Mouse (Mus musculus): ENCODE measurements at regions not wholly inside any gene's neighbourhood (a gene's known extent, or its start where the extent isn't known, plus 50 kb on each side); places are given as distances from the start of the nearest gene placed in this dataset.

DNA sequence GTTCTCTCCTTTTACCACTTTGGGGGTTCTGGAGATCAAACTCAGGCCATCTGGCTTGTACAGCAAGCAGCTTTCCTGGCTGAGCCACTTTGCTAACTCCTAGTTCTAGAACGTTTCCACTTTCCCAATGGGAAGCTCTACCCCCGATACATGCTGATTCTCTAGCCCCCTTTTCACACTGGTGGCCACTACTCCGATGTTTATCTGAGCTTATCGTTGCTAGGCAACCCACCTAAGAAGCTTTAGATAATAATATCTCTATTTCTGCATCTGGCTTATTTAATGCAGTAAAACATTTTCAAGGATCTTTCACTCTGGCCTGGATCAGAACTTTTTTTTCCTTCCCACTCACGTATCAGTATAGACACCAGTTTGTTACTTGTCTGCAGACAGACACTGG, 129.4 kb upstream of the Eif4g2 start:
- Histone ChIP-seq H3K27me3 (ENCODE audit: control insufficient read depth, insufficient read depth, low read length) (no peaks in the 10 kb centered on the region), H3K9me3 (ENCODE audit: control insufficient read depth, low read length) (no peaks in the 10 kb centered on the region), H3K4me2 (ENCODE audit: low read depth, low read length, severe bottlenecking) (no peak overlapping the region), H3K27ac (ENCODE audit: low read depth, low read length) (no peak overlapping the region), H3K9ac (ENCODE audit: low read length) (no peak overlapping the region), H3K4me1 (replicated peaks; ENCODE audit: control insufficient read depth, insufficient read depth, low read length) (no peaks in the 10 kb centered on the region), H3K36me3 (ENCODE audit: control insufficient read depth, insufficient read depth, low read length) (no peaks in the 10 kb centered on the region), H3K4me3 (ENCODE audit: low read depth, low read length) (no peak overlapping the region)
- DNase-seq (ENCODE audit: low spot score) (no peak), ATAC-seq (replicated peaks; ENCODE audit: low FRiP score) (no peak)
- 79% methylated on average over 5 of the region's 5 CpGs for WGBS

DNA sequence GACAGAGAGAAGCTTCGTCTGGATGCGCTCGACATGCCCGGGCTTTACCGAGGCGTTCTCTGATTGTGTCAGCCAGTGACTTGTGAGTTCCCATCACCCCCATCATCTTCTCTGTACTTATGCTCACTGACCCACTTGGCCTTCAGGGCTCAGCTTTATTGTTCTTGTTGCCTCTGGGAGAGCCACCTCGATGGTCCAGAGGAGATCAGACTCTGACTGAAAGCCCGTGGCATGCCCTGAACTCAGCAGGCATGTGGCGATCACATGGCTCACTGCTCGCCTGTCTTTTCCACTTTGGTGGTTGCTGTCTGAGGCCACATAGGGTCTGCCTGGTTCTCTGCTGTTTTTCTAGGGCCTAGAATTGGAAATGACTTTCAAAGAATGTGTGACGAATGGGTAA, 128.8 kb upstream of the Eif4g2 start:
- H3K4me2 ChIP-seq (ENCODE audit: low read depth, low read length, severe bottlenecking), result no peak overlapping the region
- no peaks in the 10 kb centered on the region for H3K27me3 ChIP-seq (ENCODE audit: control insufficient read depth, insufficient read depth, low read length)
- no peak overlapping the region for H3K9ac ChIP-seq (ENCODE audit: low read length)
- ATAC-seq (replicated peaks; ENCODE audit: low FRiP score) (no peak), DNase-seq (ENCODE audit: low spot score) (no peak)
- no peaks in the 10 kb centered on the region for H3K36me3 ChIP-seq (ENCODE audit: control insufficient read depth, insufficient read depth, low read length)
- WGBS, result 65% methylated on average over 11 of the region's 11 CpGs
- no peaks in the 10 kb centered on the region for H3K9me3 ChIP-seq (ENCODE audit: control insufficient read depth, low read length)
- H3K4me1 ChIP-seq (replicated peaks; ENCODE audit: control insufficient read depth, insufficient read depth, low read length), result no peaks in the 10 kb centered on the region
- no peak overlapping the region for H3K4me3 ChIP-seq (ENCODE audit: low read depth, low read length)
- H3K27ac ChIP-seq (ENCODE audit: low read depth, low read length), result no peak overlapping the region

DNA sequence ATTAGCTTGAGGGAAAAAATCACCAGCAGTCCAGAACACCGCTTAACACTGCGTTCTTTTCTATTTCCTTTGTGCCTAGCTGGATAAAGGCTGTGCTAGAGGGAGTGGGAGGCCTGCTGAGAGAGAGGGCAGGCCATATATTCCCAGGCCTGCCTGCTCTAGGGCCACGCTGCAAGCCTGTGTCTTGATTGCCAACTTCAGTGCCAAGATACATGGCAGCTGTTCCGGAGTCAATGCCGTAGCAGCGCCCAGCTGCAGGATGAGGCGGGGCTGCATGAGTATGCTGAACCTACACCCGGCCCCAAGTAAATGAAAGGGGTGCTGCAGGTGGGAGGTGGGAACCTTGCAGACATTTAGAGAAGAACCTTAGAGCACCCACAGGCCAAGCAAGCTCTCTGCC, 127.5 kb upstream of the Eif4g2 start:
- ATAC-seq (replicated peaks; ENCODE audit: low FRiP score) (no peak), DNase-seq (ENCODE audit: low spot score) (no peak)
- Histone ChIP-seq H3K36me3 (ENCODE audit: control insufficient read depth, insufficient read depth, low read length) (no peaks in the 10 kb centered on the region), H3K4me3 (ENCODE audit: low read depth, low read length) (no peak overlapping the region), H3K27ac (ENCODE audit: low read depth, low read length) (no peak overlapping the region), H3K9ac (ENCODE audit: low read length) (no peak overlapping the region), H3K4me2 (ENCODE audit: low read depth, low read length, severe bottlenecking) (no peak overlapping the region), H3K9me3 (ENCODE audit: control insufficient read depth, low read length) (no peaks in the 10 kb centered on the region), H3K27me3 (ENCODE audit: control insufficient read depth, insufficient read depth, low read length) (no peaks in the 10 kb centered on the region), H3K4me1 (replicated peaks; ENCODE audit: control insufficient read depth, insufficient read depth, low read length) (no peaks in the 10 kb centered on the region)
- 79% methylated on average over 8 of the region's 8 CpGs for WGBS

DNA sequence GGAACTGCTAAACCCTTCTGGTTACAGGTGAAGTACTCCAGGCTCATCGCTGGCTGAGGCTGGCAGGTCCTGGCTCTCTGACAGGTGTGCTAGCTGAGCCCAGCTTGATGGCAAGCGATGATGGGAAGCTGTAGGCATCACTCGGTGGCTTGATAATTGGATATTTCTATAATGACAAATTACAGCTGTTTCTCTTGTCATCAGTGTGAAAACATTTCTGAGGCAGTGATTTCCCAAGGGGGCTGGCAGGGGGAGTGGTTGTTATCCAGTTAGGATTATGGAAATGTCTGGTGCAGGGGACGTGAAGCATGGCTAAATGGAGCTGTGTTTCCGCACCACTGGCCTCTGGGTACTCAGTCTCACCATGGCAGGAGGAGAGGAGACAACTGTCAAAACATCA, 123.0 kb upstream of the Eif4g2 start:
- no peaks in the 10 kb centered on the region for H3K4me1 ChIP-seq (replicated peaks; ENCODE audit: control insufficient read depth, insufficient read depth, low read length)
- H3K36me3 ChIP-seq (ENCODE audit: control insufficient read depth, insufficient read depth, low read length), result no peaks in the 10 kb centered on the region
- no peak for ATAC-seq (replicated peaks; ENCODE audit: low FRiP score)
- no peak overlapping the region for H3K4me3 ChIP-seq (ENCODE audit: low read depth, low read length)
- no peaks in the 10 kb centered on the region for H3K27me3 ChIP-seq (ENCODE audit: control insufficient read depth, insufficient read depth, low read length)
- DNase-seq (ENCODE audit: low spot score), result no peak
- no peak overlapping the region for H3K9ac ChIP-seq (ENCODE audit: low read length)
- H3K9me3 ChIP-seq (ENCODE audit: control insufficient read depth, low read length), result no peaks in the 10 kb centered on the region
- WGBS, result 61% methylated on average over 5 of the region's 5 CpGs
- no peak overlapping the region for H3K4me2 ChIP-seq (ENCODE audit: low read depth, low read length, severe bottlenecking)
- H3K27ac ChIP-seq (ENCODE audit: low read depth, low read length), result no peak overlapping the region

DNA sequence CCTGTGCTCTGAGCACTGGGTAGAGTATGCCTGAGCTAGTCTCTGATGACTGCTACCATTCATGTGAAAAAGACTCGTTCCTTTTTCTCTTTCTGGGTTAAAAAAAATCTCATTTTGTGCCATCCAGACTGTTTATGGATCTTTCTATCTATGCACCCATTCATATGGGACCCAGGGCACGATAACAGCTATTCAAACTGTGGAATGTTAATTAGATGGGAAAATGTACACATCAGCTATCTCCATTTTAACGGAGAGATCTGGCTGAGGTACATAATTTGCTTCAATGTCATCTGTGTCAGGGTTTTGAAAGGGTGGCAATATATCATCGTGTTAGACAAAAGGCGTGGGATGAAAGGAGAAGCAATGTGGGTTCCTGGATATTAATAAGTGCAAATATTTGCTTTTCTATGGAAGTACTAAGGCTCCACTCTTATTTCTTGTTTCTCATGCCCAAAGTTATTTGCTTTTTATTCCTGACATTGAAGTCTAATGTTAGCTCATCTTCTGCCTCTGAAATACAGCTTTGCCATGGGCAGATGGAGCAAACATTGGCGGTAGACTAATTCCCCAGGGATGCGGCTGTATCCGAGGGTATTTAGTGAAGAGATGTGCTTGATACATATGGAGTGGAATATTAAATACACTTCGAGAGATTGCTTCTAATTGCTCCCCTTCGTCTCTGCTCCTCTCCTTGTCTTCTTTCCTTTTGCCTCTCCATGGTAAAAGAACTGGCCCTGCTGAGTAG, 116.0 kb upstream of the Eif4g2 start:
- no peak overlapping the region for H3K27ac ChIP-seq (ENCODE audit: low read depth, low read length)
- 69% methylated on average over 10 of the region's 10 CpGs for WGBS
- no peak for ATAC-seq (replicated peaks; ENCODE audit: low FRiP score)

DNA sequence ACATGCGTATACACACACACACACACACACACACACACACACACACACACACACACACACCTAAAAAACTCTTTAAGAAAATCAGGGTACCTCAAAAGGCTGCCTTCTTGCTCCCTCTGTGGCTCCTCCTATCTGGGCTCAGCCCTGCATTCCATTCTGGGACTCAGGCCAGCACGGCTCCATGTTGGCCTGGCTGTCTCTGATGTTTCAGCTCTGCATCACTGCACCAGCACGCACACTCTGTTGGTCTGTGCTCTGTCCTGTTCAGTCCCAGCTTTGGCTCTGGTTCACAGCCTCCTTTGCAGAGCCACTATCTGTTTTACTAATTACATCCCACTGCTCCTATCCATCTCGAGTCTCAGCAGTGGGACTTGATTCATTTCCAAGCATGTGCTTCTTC, 108.8 kb upstream of the Eif4g2 start:
- Histone ChIP-seq H3K27me3 (ENCODE audit: control insufficient read depth, insufficient read depth, low read length) (no peaks in the 10 kb centered on the region), H3K9ac (ENCODE audit: low read length) (no peak overlapping the region), H3K4me2 (ENCODE audit: low read depth, low read length, severe bottlenecking) (no peak overlapping the region), H3K36me3 (ENCODE audit: control insufficient read depth, insufficient read depth, low read length) (no peaks in the 10 kb centered on the region), H3K4me1 (replicated peaks; ENCODE audit: control insufficient read depth, insufficient read depth, low read length) (no peaks in the 10 kb centered on the region), H3K9me3 (ENCODE audit: control insufficient read depth, low read length) (no peaks in the 10 kb centered on the region), H3K27ac (ENCODE audit: low read depth, low read length) (no peak overlapping the region), H3K4me3 (ENCODE audit: low read depth, low read length) (no peak overlapping the region)
- WGBS, result 75% methylated on average over 4 of the region's 4 CpGs
- no peak for DNase-seq (ENCODE audit: low spot score)
- no peak for ATAC-seq (replicated peaks; ENCODE audit: low FRiP score)

More for the DNA sequence above, 116.0 kb upstream of the Eif4g2 start:
- DNase-seq (ENCODE audit: low spot score), result no peak
- no peak overlapping the region for H3K4me3 ChIP-seq (ENCODE audit: low read depth, low read length)
- H3K36me3 ChIP-seq (ENCODE audit: control insufficient read depth, insufficient read depth, low read length), result no peaks in the 10 kb centered on the region
- H3K9ac ChIP-seq (ENCODE audit: low read length), result no peak overlapping the region
- no peak overlapping the region for H3K4me2 ChIP-seq (ENCODE audit: low read depth, low read length, severe bottlenecking)
- H3K27me3 ChIP-seq (ENCODE audit: control insufficient read depth, insufficient read depth, low read length), result no peaks in the 10 kb centered on the region
- H3K4me1 ChIP-seq (replicated peaks; ENCODE audit: control insufficient read depth, insufficient read depth, low read length), result no peaks in the 10 kb centered on the region
- no peaks in the 10 kb centered on the region for H3K9me3 ChIP-seq (ENCODE audit: control insufficient read depth, low read length)

DNA sequence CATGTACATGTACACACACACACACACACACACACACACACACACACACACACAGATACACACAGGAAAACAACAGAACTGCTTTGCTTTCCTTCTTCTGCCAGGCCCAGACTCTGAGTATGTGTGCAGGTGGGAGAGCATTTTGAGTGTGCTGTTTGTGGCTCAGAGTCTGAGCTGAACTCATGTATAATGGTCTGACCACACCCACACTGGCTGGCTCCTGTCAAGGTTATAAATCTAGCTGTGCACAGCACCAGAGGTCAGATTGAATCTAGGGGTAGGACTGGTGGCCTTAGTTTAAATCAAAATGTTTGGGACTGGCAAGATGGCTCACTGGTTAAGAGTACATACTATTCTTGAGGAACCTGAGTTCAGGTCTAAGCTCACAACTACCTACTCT, 108.4 kb upstream of the Eif4g2 start:
- no peaks in the 10 kb centered on the region for H3K27me3 ChIP-seq (ENCODE audit: control insufficient read depth, insufficient read depth, low read length)
- DNase-seq (ENCODE audit: low spot score), result no peak
- H3K36me3 ChIP-seq (ENCODE audit: control insufficient read depth, insufficient read depth, low read length), result no peaks in the 10 kb centered on the region
- ATAC-seq (replicated peaks; ENCODE audit: low FRiP score), result no peak
- no peak overlapping the region for H3K27ac ChIP-seq (ENCODE audit: low read depth, low read length)
- no peaks in the 10 kb centered on the region for H3K9me3 ChIP-seq (ENCODE audit: control insufficient read depth, low read length)
- no peak overlapping the region for H3K4me3 ChIP-seq (ENCODE audit: low read depth, low read length)
- H3K9ac ChIP-seq (ENCODE audit: low read length), result no peak overlapping the region
- no peaks in the 10 kb centered on the region for H3K4me1 ChIP-seq (replicated peaks; ENCODE audit: control insufficient read depth, insufficient read depth, low read length)
- H3K4me2 ChIP-seq (ENCODE audit: low read depth, low read length, severe bottlenecking), result no peak overlapping the region

DNA sequence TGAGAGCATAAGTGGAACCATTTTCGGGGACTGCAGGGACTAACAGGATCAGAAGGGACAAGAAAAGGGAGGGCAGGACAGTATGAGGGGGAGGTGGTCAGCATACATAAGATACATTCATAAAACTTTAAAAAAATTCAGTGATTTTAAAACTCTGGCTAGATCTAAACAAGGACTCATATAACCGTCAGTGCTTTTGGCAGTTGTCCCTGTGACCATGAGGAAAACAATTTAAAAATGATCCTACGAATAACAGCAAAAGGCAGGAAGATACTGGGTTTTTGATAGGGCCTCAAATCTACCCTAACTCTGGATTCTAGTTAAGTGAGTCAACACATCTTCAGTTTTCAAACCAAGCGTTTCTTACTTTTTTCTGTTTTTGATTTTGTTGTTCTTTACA, 106.9 kb upstream of the Eif4g2 start:
- DNase-seq (ENCODE audit: low spot score), result no peak
- no peak overlapping the region for H3K4me3 ChIP-seq (ENCODE audit: low read depth, low read length)
- no peaks in the 10 kb centered on the region for H3K27me3 ChIP-seq (ENCODE audit: control insufficient read depth, insufficient read depth, low read length)
- H3K9ac ChIP-seq (ENCODE audit: low read length), result no peak overlapping the region
- H3K4me2 ChIP-seq (ENCODE audit: low read depth, low read length, severe bottlenecking), result no peak overlapping the region
- no peaks in the 10 kb centered on the region for H3K9me3 ChIP-seq (ENCODE audit: control insufficient read depth, low read length)
- H3K36me3 ChIP-seq (ENCODE audit: control insufficient read depth, insufficient read depth, low read length), result no peaks in the 10 kb centered on the region
- H3K4me1 ChIP-seq (replicated peaks; ENCODE audit: control insufficient read depth, insufficient read depth, low read length), result no peaks in the 10 kb centered on the region
- ATAC-seq (replicated peaks; ENCODE audit: low FRiP score), result no peak
- H3K27ac ChIP-seq (ENCODE audit: low read depth, low read length), result no peak overlapping the region
- 91% methylated on average over 4 of the region's 4 CpGs for WGBS

DNA sequence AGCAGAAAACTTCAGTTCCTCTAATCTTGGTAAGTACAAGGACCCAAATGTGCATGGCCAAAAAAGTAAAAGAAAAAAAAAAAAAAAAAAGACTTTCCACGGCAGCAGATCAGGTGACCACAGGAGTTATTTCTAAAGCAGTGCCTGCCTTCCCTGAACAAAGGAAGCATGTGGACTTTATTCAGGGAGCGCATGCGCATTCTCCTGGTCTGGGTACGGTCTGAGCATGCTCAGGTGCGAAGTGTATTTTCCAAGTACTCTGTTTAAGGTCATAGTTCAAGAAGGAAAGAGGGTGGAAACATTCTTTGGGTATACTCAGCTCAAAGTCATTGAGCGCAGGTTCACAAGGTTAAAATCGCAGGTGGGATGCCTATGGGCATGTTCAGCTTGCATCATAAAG, 103.1 kb upstream of the Eif4g2 start:
- 88% methylated on average over 7 of the region's 7 CpGs for WGBS
- H3K27ac ChIP-seq (ENCODE audit: low read depth, low read length), result no peak overlapping the region
- H3K4me2 ChIP-seq (ENCODE audit: low read depth, low read length, severe bottlenecking), result no peak overlapping the region
- H3K9ac ChIP-seq (ENCODE audit: low read length), result no peak overlapping the region
- H3K36me3 ChIP-seq (ENCODE audit: control insufficient read depth, insufficient read depth, low read length), result no peaks in the 10 kb centered on the region
- ATAC-seq (replicated peaks; ENCODE audit: low FRiP score), result no peak
- H3K27me3 ChIP-seq (ENCODE audit: control insufficient read depth, insufficient read depth, low read length), result no peaks in the 10 kb centered on the region
- DNase-seq (ENCODE audit: low spot score), result no peak
- H3K9me3 ChIP-seq (ENCODE audit: control insufficient read depth, low read length), result no peaks in the 10 kb centered on the region
- no peak overlapping the region for H3K4me3 ChIP-seq (ENCODE audit: low read depth, low read length)
- H3K4me1 ChIP-seq (replicated peaks; ENCODE audit: control insufficient read depth, insufficient read depth, low read length), result no peaks in the 10 kb centered on the region
